25 mouse cellular contexts compared by ENCODE assay signal in the genomic region with DNA sequence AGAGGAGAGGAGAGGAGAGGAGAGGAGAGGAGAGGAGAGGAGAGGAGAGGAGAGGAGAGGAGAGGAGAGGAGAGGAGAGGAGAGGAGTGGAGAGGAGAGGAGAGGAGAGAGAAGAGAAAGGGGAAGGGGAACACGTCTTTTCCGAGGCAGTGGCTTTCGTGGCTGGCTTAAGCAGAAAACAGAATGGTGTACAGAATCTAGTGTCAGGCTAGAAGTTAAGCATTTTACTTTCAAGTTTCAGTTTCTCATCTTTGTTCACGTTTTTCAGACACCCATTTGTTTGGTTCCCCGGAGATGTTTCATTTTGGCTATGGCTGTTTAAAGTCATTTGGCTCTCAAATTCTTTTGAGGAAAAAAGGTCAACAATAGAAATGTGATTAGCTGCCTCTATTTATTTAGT. TPM values are rescaled to one million over a fixed set of nuclear protein-coding genes. Genes with fewer than 3 reads are reported as not detected.
DNase-seq lines count a peak whose midpoint lies in the region; ATAC-seq and TF ChIP-seq lines count a peak whose summit lies in the region.
"Had no signal": no experiment of that assay in that cellular context is flagged by ENCODE, and none has a peak within 500 bp of the region (broad histone marks: within the 10 kb centered on the region; RNA-seq: fewer than 3 reads in every experiment).

No protein-coding gene starts in this region.

- 0 out of 2 replicates have a peak overlapping the region, but pooled peaks have one; percentile 36 for H3K27ac ChIP-seq in heart, embryonic 13.5 days (replicated peaks)
- H3K27ac ChIP-seq in CH12.LX (ENCODE audit: insufficient read depth, low read depth) = no peak overlapping the region
- H3K27ac ChIP-seq: embryonic facial prominence, embryonic 13.5 days; embryonic facial prominence, embryonic 15.5 days; forebrain, embryonic 10.5 days; forebrain, embryonic 12.5 days had no signal

- H3K9ac ChIP-seq in heart, embryonic 13.5 days = no peak overlapping the region
- H3K9ac ChIP-seq in CH12.LX (ENCODE audit: insufficient read depth, low read depth) = peak overlapping the region; percentile 42
- H3K9ac ChIP-seq: embryonic facial prominence, embryonic 13.5 days; embryonic facial prominence, embryonic 15.5 days; forebrain, embryonic 12.5 days had no signal

- in situ Hi-C loops in CH12.LX (cut with MboI; ENCODE audit: low pct_ligation_motif_present, low pct_unique_long_range_greater_than_20kb, low sequenced_read_pairs) = no loop called here

- H3K4me3 ChIP-seq in heart, embryonic 13.5 days = no peak overlapping the region
- no peak overlapping the region for H3K4me3 ChIP-seq in CH12.LX (replicated peaks in 1 of 3; ENCODE audit: low read depth in 2 of 3, low read length in 2 of 3, poor library complexity in 1 of 3)
- H3K4me3 ChIP-seq: embryonic facial prominence, embryonic 13.5 days; embryonic facial prominence, embryonic 15.5 days; erythroblast, embryonic 14.5 days; forebrain, embryonic 10.5 days; forebrain, embryonic 12.5 days had no signal

- no peaks in the 10 kb centered on the region for H3K9me3 ChIP-seq in heart, embryonic 13.5 days
- H3K9me3 ChIP-seq in CH12.LX (replicated peaks; ENCODE audit: low read length) = no peaks in the 10 kb centered on the region
- H3K9me3 ChIP-seq: embryonic facial prominence, embryonic 13.5 days; embryonic facial prominence, embryonic 15.5 days; forebrain, embryonic 12.5 days had no signal

- no peak for ATAC-seq in heart, embryonic 13.5 days (ENCODE audit: extremely low read depth, insufficient number of reproducible peaks, low FRiP score, low TSS enrichment)
- no peak for ATAC-seq in activated CD4-positive, CD25-positive, alpha-beta regulatory T cell, adult 4 months
- ATAC-seq: CD4-positive, CD25-positive, alpha-beta regulatory T cell, adult 4 months; forebrain, embryonic 14.5 days; forebrain, embryonic 16.5 days had no signal

- H3K27me3 ChIP-seq in heart, embryonic 13.5 days (replicated peaks) = no peaks in the 10 kb centered on the region
- peaks cover 11% of the 10 kb centered on the region for H3K27me3 ChIP-seq in CH12.LX (replicated peaks)
- H3K27me3 ChIP-seq: embryonic facial prominence, embryonic 13.5 days; embryonic facial prominence, embryonic 15.5 days; forebrain, embryonic 12.5 days had no signal

- TF ChIP-seq RAD21 in CH12.LX (IDR thresholded peaks at IDR 0.05; ENCODE audit: low read depth, low read length) = no peak

- no peak for TF ChIP-seq CTCF in CH12.LX (conservative IDR thresholded peaks at IDR 0.05 in 1 of 2, IDR thresholded peaks at IDR 0.05 in 1 of 2; ENCODE audit: low read depth in 2 of 2, low read length in 2 of 2)

- dilution Hi-C loops in CH12.LX (cut with MboI; ENCODE audit: extremely low pct_ligation_motif_present, extremely low pct_unique_long_range_greater_than_20kb, low sequenced_read_pairs) = no loop called here

- 56% methylated on average over 5 of the region's 5 CpGs for WGBS in heart, embryonic 13.5 days

- peak; percentile 42; the same call in 1 of the 2 replicates for TF ChIP-seq EP300 in CH12.LX (IDR thresholded peaks at IDR 0.05; ENCODE audit: low read length)

- DNase-seq in heart, adult 18-20 months = no peak
- DNase-seq in CH12.LX (ENCODE audit: extremely low read depth) = peak; percentile 27
- DNase-seq in gastrocnemius, postnatal 10 days = no peak
- DNase-seq: adrenal gland, adult 8-10 months; adrenal gland, postnatal 14 days; adrenal gland, postnatal 36 days; B cell, adult 2 months; cerebellum, adult 11-12 months; cerebellum, adult 2 months; cerebellum, adult 9-10 months; cerebellum, postnatal 10 days; cerebellum, postnatal 25 days; embryo, embryonic 11 days had no signal

- H3K4me2 ChIP-seq in heart, embryonic 13.5 days = no peak overlapping the region
- H3K4me2 ChIP-seq in CH12.LX (ENCODE audit: insufficient read depth, low read depth, poor library complexity, severe bottlenecking) = peak overlapping the region; percentile 77
- H3K4me2 ChIP-seq: embryonic facial prominence, embryonic 13.5 days; embryonic facial prominence, embryonic 15.5 days; forebrain, embryonic 12.5 days had no signal

- H3K4me1 ChIP-seq in heart, embryonic 13.5 days = peaks cover 49% of the 10 kb centered on the region
- peaks cover 0 to 7% of the 10 kb centered on the region in 2 experiments; a peak in 2 of 4 replicates for H3K4me1 ChIP-seq in CH12.LX (ENCODE audit: control insufficient read depth in 1 of 2, insufficient read depth in 2 of 2)

- TF ChIP-seq POLR2A in CH12.LX (IDR thresholded peaks at IDR 0.05; ENCODE audit: low read depth, low read length) = no peak

- no peaks in the 10 kb centered on the region for H3K79me2 ChIP-seq in CH12.LX (replicated peaks; ENCODE audit: control insufficient read depth, extremely low read depth, insufficient read depth, poor library complexity, severe bottlenecking)

- H3K36me3 ChIP-seq in heart, embryonic 13.5 days = peaks cover 38% of the 10 kb centered on the region
- no peaks in the 10 kb centered on the region for H3K36me3 ChIP-seq in CH12.LX (replicated peaks in 1 of 2; ENCODE audit: control insufficient read depth in 1 of 2, insufficient read depth in 1 of 2, low read length in 1 of 2)

TF ChIP-seq in CH12.LX, 34 proteins besides CTCF, POLR2A, EP300 and RAD21:
- no peak for TF ChIP-seq MYC (IDR thresholded peaks at IDR 0.05; ENCODE audit: low read depth, low read length)
- no peak for TF ChIP-seq UBTF (IDR thresholded peaks at IDR 0.05; ENCODE audit: low read depth, low read length)
- no peak for TF ChIP-seq PAX5 (IDR thresholded peaks at IDR 0.05; ENCODE audit: low read length)
- peak; percentile 61; the same call in 1 of the 2 replicates for TF ChIP-seq MXI1 (IDR thresholded peaks at IDR 0.05; ENCODE audit: low read depth, low read length)
- peak; percentile 53 for TF ChIP-seq IRF4 (IDR thresholded peaks at IDR 0.05; ENCODE audit: low read depth, low read length)
- no peak for TF ChIP-seq HCFC1 (IDR thresholded peaks at IDR 0.05; ENCODE audit: low read depth, low read length)
- 0 out of 2 replicates have a peak, but pooled peaks have one; percentile 32 for TF ChIP-seq CHD2 (IDR thresholded peaks at IDR 0.05; ENCODE audit: low read length)
- no peak for TF ChIP-seq USF1 (IDR thresholded peaks at IDR 0.05; ENCODE audit: low read depth, low read length)
- no peak for TF ChIP-seq ELF1 (IDR thresholded peaks at IDR 0.05; ENCODE audit: low read depth, low read length)
- peak; percentile 88 for TF ChIP-seq BHLHE40 (IDR thresholded peaks at IDR 0.05; ENCODE audit: low read depth, low read length)
- no peak for TF ChIP-seq TCF12 (IDR thresholded peaks at IDR 0.05; ENCODE audit: low read depth, low read length)

RNA-seq across cellular contexts. Expression of a gene that starts 11.3 kb away (rescaled TPM):
- 46.5 and 50.3 TPM in 2 replicates for polyA plus RNA-seq in heart, embryonic 13.5 days (2015; fragmentation: Nextera tagmentation; extraction: Ambion mirVana)
- 10 to 100 TPM; 17.2 to 18.2 TPM for total RNA-seq in heart, adult 18-20 months (2021)
- total RNA-seq in CH12.LX (2012; rRNA removed) (not detected in 2 replicates), CH12.LX (2014; rRNA removed) (not detected in 2 replicates)
- not detected in 2 replicates for polyA plus RNA-seq in CH12.LX (2012; ENCODE audit: insufficient read length, low read depth)
- under 1 TPM in 1 of 2 experiments, not detected in 1; 0.15 TPM for polyA plus RNA-seq in activated CD4-positive, CD25-positive, alpha-beta regulatory T cell, adult 4 months (2017; shearing (Covaris generic))
- total RNA-seq in gastrocnemius, postnatal 10 days (2021) = 10 to 100 TPM; 23.7 to 27.6 TPM
- total RNA-seq: MEL had no signal
- polyA plus RNA-seq: erythroblast, embryonic 14.5 days had no signal

RNA-seq across cellular contexts. Expression of a gene that starts 27.4 kb away (rescaled TPM):
- polyA plus RNA-seq in heart, embryonic 13.5 days (2015; fragmentation: Nextera tagmentation; extraction: Ambion mirVana) = not detected in 2 replicates
- 10 to 100 TPM; 10.6 to 15.7 TPM for total RNA-seq in heart, adult 18-20 months (2021)
- total RNA-seq in CH12.LX (2012; rRNA removed) (not detected in 2 replicates), CH12.LX (2014; rRNA removed) (not detected in 2 replicates)
- polyA plus RNA-seq in CH12.LX (2012; ENCODE audit: insufficient read length, low read depth) = not detected in 2 replicates
- polyA plus RNA-seq in activated CD4-positive, CD25-positive, alpha-beta regulatory T cell, adult 4 months (2017; shearing (Covaris generic)) = not detected
- 1 to 10 TPM; 2.8 to 4.2 TPM for total RNA-seq in gastrocnemius, postnatal 10 days (2021)
- total RNA-seq: MEL had no signal
- polyA plus RNA-seq: CD4-positive, CD25-positive, alpha-beta regulatory T cell, adult 4 months; embryonic facial prominence, embryonic 11.5 days; embryonic facial prominence, embryonic 13.5 days; erythroblast, embryonic 14.5 days; forebrain, embryonic 10.5 days; forebrain, embryonic 12.5 days had no signal

RNA-seq across cellular contexts. Expression of a gene that starts 47.0 kb away (rescaled TPM):
- polyA plus RNA-seq in heart, embryonic 13.5 days (2015; fragmentation: Nextera tagmentation; extraction: Ambion mirVana) = 6.7 and 7.3 TPM in 2 replicates
- total RNA-seq in heart, adult 18-20 months (2021) = 1 to 10 TPM; 6.6 to 7.5 TPM
- not detected in 2 replicates for total RNA-seq in CH12.LX (2012; rRNA removed)
- not detected in 2 replicates for total RNA-seq in CH12.LX (2014; rRNA removed)
- not detected in 2 replicates for polyA plus RNA-seq in CH12.LX (2012; ENCODE audit: insufficient read length, low read depth)
- polyA plus RNA-seq in activated CD4-positive, CD25-positive, alpha-beta regulatory T cell, adult 4 months (2017; shearing (Covaris generic)) = not detected
- total RNA-seq in gastrocnemius, postnatal 10 days (2021) = 1 to 10 TPM; 2.2 to 3.0 TPM
- polyA plus RNA-seq: CD4-positive, CD25-positive, alpha-beta regulatory T cell, adult 4 months had no signal

Comparison
In these comparisons a context has a peak if more than half of its experiments do, and no peak if none do; other contexts are left out.
1. RNA of a gene that starts 11.3 kb away (total RNA-seq): 23.7 to 27.6 TPM in gastrocnemius, postnatal 10 days and 17.2 to 18.2 TPM in heart, adult 18-20 months; not detected in CH12.LX; every median in the first group is over 10 times any median in the second.